Mouse (Mus musculus): Measurements from ENCODE around the gene Rab1b.

GRCm38 (mm10) chr19:5058801-5059771 is 47.8 kb downstream of the Rab1b start:
- TF ChIP-seq POLR2A (IDR thresholded peaks at IDR 0.05; ENCODE audit: control insufficient read depth, extremely low read depth, insufficient read depth, low read length, poor library complexity): no peak
- no peak for TF ChIP-seq CTCF (IDR thresholded peaks at IDR 0.05; ENCODE audit: borderline replicate concordance, control insufficient read depth, extremely low read depth, insufficient read depth, low read length, poor library complexity)
